11 mouse cellular contexts compared by ENCODE assay signal in genomic region chr7:89411346-89411745, GRCm38 (mm10). TPM values are rescaled to one million over a fixed set of nuclear protein-coding genes. Genes with fewer than 3 reads are reported as not detected.
A peak's percentile ranks its signal among the peaks of the same experiment; 100 is the strongest.
DNase-seq lines count a peak whose midpoint lies in the region; ATAC-seq lines count a peak whose summit lies in the region.
"Had no signal": no experiment of that assay in that cellular context is flagged by ENCODE, and none has a peak within 500 bp of the region (broad histone marks: within the 10 kb centered on the region; RNA-seq: fewer than 3 reads in every experiment).

No protein-coding gene starts in this region.

- no peaks in the 10 kb centered on the region for H3K9me3 ChIP-seq in intestine, embryonic 16.5 days (ENCODE audit: control insufficient read depth, low read length)
- no peaks in the 10 kb centered on the region for H3K9me3 ChIP-seq in liver, embryonic 15.5 days (replicated peaks)
- no peaks in the 10 kb centered on the region for H3K9me3 ChIP-seq in stomach, embryonic 16.5 days (replicated peaks; ENCODE audit: control insufficient read depth, low read length)
- H3K9me3 ChIP-seq: forebrain, embryonic 15.5 days had no signal

- H3K4me3 ChIP-seq in intestine, embryonic 16.5 days (ENCODE audit: low read length) = no peak overlapping the region
- H3K4me3 ChIP-seq in liver, embryonic 15.5 days (replicated peaks) = no peak overlapping the region
- no peak overlapping the region for H3K4me3 ChIP-seq in stomach, embryonic 16.5 days (replicated peaks; ENCODE audit: low read length)
- H3K4me3 ChIP-seq: forebrain, embryonic 15.5 days had no signal

- H3K27me3 ChIP-seq in intestine, embryonic 16.5 days (replicated peaks; ENCODE audit: control insufficient read depth, insufficient read depth, low read length) = no peaks in the 10 kb centered on the region
- H3K27me3 ChIP-seq in liver, embryonic 15.5 days = peaks cover 6% of the 10 kb centered on the region; the same call in 1 of the 2 replicates
- H3K27me3 ChIP-seq in stomach, embryonic 16.5 days (ENCODE audit: control insufficient read depth, insufficient read depth, low read length) = no peaks in the 10 kb centered on the region
- H3K27me3 ChIP-seq: forebrain, embryonic 15.5 days had no signal

- no peak overlapping the region for H3K4me2 ChIP-seq in intestine, embryonic 16.5 days (ENCODE audit: low read depth, low read length)
- no peak overlapping the region for H3K4me2 ChIP-seq in liver, embryonic 15.5 days
- H3K4me2 ChIP-seq in stomach, embryonic 16.5 days (ENCODE audit: low read depth, low read length) = no peak overlapping the region
- H3K4me2 ChIP-seq: forebrain, embryonic 15.5 days; hindbrain, embryonic 14.5 days had no signal

- peaks cover 28% of the 10 kb centered on the region for H3K4me1 ChIP-seq in intestine, embryonic 16.5 days (ENCODE audit: control insufficient read depth, insufficient read depth, low read length)
- peaks cover 8% of the 10 kb centered on the region for H3K4me1 ChIP-seq in liver, embryonic 15.5 days (replicated peaks)
- peaks cover 39% of the 10 kb centered on the region for H3K4me1 ChIP-seq in stomach, embryonic 16.5 days (ENCODE audit: control insufficient read depth, insufficient read depth, low read length)
- H3K4me1 ChIP-seq: forebrain, embryonic 15.5 days had no signal

- H3K27ac ChIP-seq in intestine, embryonic 16.5 days (ENCODE audit: low read length) = peak overlapping the region; percentile 77
- no peak overlapping the region for H3K27ac ChIP-seq in liver, embryonic 15.5 days (replicated peaks)
- H3K27ac ChIP-seq in stomach, embryonic 16.5 days (ENCODE audit: low read length) = no peak overlapping the region
- H3K27ac ChIP-seq: forebrain, embryonic 15.5 days; hindbrain, embryonic 14.5 days had no signal

- no peak overlapping the region for H3K9ac ChIP-seq in intestine, embryonic 16.5 days (ENCODE audit: low read depth, low read length)
- H3K9ac ChIP-seq in liver, embryonic 15.5 days = no peak overlapping the region
- no peak overlapping the region for H3K9ac ChIP-seq in stomach, embryonic 16.5 days (ENCODE audit: low read length)
- H3K9ac ChIP-seq: forebrain, embryonic 15.5 days; hindbrain, embryonic 14.5 days had no signal

- WGBS in intestine, embryonic 16.5 days = 64% methylated on average over 3 of the region's 3 CpGs
- 29% methylated on average over 3 of the region's 3 CpGs for WGBS in liver, embryonic 15.5 days (ENCODE audit: insufficient replicate concordance)
- WGBS in stomach, embryonic 16.5 days = 77% methylated on average over 3 of the region's 3 CpGs

- no peaks in the 10 kb centered on the region for H3K36me3 ChIP-seq in intestine, embryonic 16.5 days (ENCODE audit: control insufficient read depth, insufficient read depth, low read length)
- 0 out of 2 replicates have a peak, but pooled peaks cover 7% of the 10 kb centered on the region for H3K36me3 ChIP-seq in liver, embryonic 15.5 days (replicated peaks)
- H3K36me3 ChIP-seq in stomach, embryonic 16.5 days (ENCODE audit: control insufficient read depth, insufficient read depth, low read length) = peaks cover 5% of the 10 kb centered on the region
- H3K36me3 ChIP-seq: forebrain, embryonic 15.5 days had no signal

- peak; percentile 35 to 48 for DNase-seq in lung, adult 18-20 months
- no peak for DNase-seq in lung, postnatal 25 days (ENCODE audit: low spot score)
- DNase-seq in layer of hippocampus, postnatal 10 days (ENCODE audit: low spot score in 2 of 2) = no peak
- no peak for DNase-seq in thymus, postnatal 4 days

- peak; percentile 91 for ATAC-seq in intestine, embryonic 16.5 days
- peak; percentile 47 for ATAC-seq in liver, embryonic 15.5 days (ENCODE audit: insufficient read depth)
- 0 out of 2 replicates have a peak, but pooled peaks have one; percentile 43 for ATAC-seq in stomach, embryonic 16.5 days (ENCODE audit: insufficient read depth, low FRiP score)
- no peak for ATAC-seq in activated CD4-positive, CD25-positive, alpha-beta regulatory T cell, adult 4 months
- ATAC-seq: forebrain, embryonic 15.5 days; midbrain, embryonic 16.5 days had no signal

RNA-seq across cellular contexts. Expression of gene Fzd4, which starts 7.2 kb away (rescaled TPM):
- polyA plus RNA-seq in intestine, embryonic 16.5 days (2015; fragmentation: Nextera tagmentation; extraction: Ambion mirVana) = 7.4 and 8.9 TPM in 2 replicates
- polyA plus RNA-seq in liver, embryonic 15.5 days (2015; fragmentation: Nextera tagmentation; extraction: Ambion mirVana) = 1.9 and 2.4 TPM in 2 replicates
- 14.7 and 14.8 TPM in 2 replicates for polyA plus RNA-seq in stomach, embryonic 16.5 days (2015; fragmentation: Nextera tagmentation; extraction: Ambion mirVana)
- polyA plus RNA-seq in activated CD4-positive, CD25-positive, alpha-beta regulatory T cell, adult 4 months (2017; shearing (Covaris generic)) = not detected
- total RNA-seq in layer of hippocampus, postnatal 10 days (2021) = 1 to 10 TPM; 7.9 to 8.2 TPM

RNA-seq across cellular contexts. Expression of gene Tmem135, which starts 7.3 kb away (rescaled TPM):
- polyA plus RNA-seq in intestine, embryonic 16.5 days (2015; fragmentation: Nextera tagmentation; extraction: Ambion mirVana) = 54.6 and 63.1 TPM in 2 replicates
- 15.3 and 16.4 TPM in 2 replicates for polyA plus RNA-seq in liver, embryonic 15.5 days (2015; fragmentation: Nextera tagmentation; extraction: Ambion mirVana)
- polyA plus RNA-seq in stomach, embryonic 16.5 days (2015; fragmentation: Nextera tagmentation; extraction: Ambion mirVana) = 36.3 and 43.1 TPM in 2 replicates
- 10 to 100 TPM; 18.7 to 24.8 TPM for polyA plus RNA-seq in activated CD4-positive, CD25-positive, alpha-beta regulatory T cell, adult 4 months (2017; shearing (Covaris generic))
- total RNA-seq in layer of hippocampus, postnatal 10 days (2021) = 10 to 100 TPM; 72.2 to 84.4 TPM

Comparison
In these comparisons a context has a peak if more than half of its experiments do, and no peak if none do; other contexts are left out.
1. DNase-seq: peak in lung, adult 18-20 months (2 of 2); none in lung, postnatal 25 days (single experiment), layer of hippocampus, postnatal 10 days (0 of 2) and thymus, postnatal 4 days (single experiment).